Mouse (Mus musculus): Measurements from ENCODE around the gene Pkhd1.

GRCm38 (mm10) chr1:20364437-20364836 is 253.4 kb downstream of the Pkhd1 start:
- no peak for TF ChIP-seq CTCF (IDR thresholded peaks at IDR 0.05; ENCODE audit: low read depth)
- TF ChIP-seq EP300 (IDR thresholded peaks at IDR 0.05; ENCODE audit: low read depth), result no peak
